Mouse (Mus musculus) heart, embryonic 12.5 days (tissue): Measurements from ENCODE around the gene Sytl5. TPM values are rescaled to one million over a fixed set of nuclear protein-coding genes. Genes with fewer than 3 reads are reported as not detected.

Experiments
- ATAC-seq: fragments of 200-750 bp; cut with Nextera tagmentation; 2 replicates; pipeline ENCODE4 v1.8.0; 2017; ENCODE audit warnings: moderate TSS enrichment, moderate library complexity; ENCODE audit not compliant: insufficient number of reproducible peaks, low FRiP score
- H3K27ac ChIP-seq: fragments of 300-500 bp; sonication (generic); 2 replicates; pipeline ENCODE4 v1.5.1; 2016; ENCODE audit warnings: mild to moderate bottlenecking, moderate library complexity; ENCODE audit not compliant: poor library complexity, severe bottlenecking
- H3K27me3 ChIP-seq: fragments of 300-500 bp; sonication (generic); replicated peaks from 2 replicates; pipeline ENCODE4 v1.6.1; 2016; ENCODE audit warnings: mild to moderate bottlenecking, moderate library complexity
- H3K36me3 ChIP-seq: fragments of 300-500 bp; sonication (generic); 2 replicates; pipeline ENCODE4 v1.6.1; 2016; ENCODE audit warnings: mild to moderate bottlenecking, moderate library complexity
- H3K4me1 ChIP-seq: fragments of 300-500 bp; sonication (generic); replicated peaks from 2 replicates; pipeline ENCODE4 v1.6.1; 2016; ENCODE audit warnings: mild to moderate bottlenecking
- H3K4me2 ChIP-seq: fragments of 300-500 bp; sonication (generic); 2 replicates; pipeline ENCODE4 v1.6.1; 2016; ENCODE audit warnings: mild to moderate bottlenecking, moderate library complexity
- H3K4me3 ChIP-seq: fragments of 300-500 bp; sonication (generic); 2 replicates; pipeline ENCODE4 v1.5.1; 2016; ENCODE audit warnings: mild to moderate bottlenecking
- H3K9ac ChIP-seq: fragments of 300-500 bp; sonication (generic); 2 replicates; pipeline ENCODE4 v1.6.1; 2016; ENCODE audit warnings: mild to moderate bottlenecking, moderate library complexity
- H3K9me3 ChIP-seq: fragments of 300-500 bp; sonication (generic); replicated peaks from 2 replicates; pipeline ENCODE4 v1.6.1; 2016; ENCODE audit warnings: mild to moderate bottlenecking, moderate library complexity
- polyA plus RNA-seq: library from polyadenylated mRNA; unstranded; fragments of >200 nt; fragmentation: Nextera tagmentation; extraction: Ambion mirVana; gene quantifications from 2 replicates; pipeline ENCODE4 v1.2.1, GENCODE M21; 2016

Sytl5 gene
- polyA plus RNA-seq, 1 experiment from 2014 or later: 0.47 TPM

DNA sequence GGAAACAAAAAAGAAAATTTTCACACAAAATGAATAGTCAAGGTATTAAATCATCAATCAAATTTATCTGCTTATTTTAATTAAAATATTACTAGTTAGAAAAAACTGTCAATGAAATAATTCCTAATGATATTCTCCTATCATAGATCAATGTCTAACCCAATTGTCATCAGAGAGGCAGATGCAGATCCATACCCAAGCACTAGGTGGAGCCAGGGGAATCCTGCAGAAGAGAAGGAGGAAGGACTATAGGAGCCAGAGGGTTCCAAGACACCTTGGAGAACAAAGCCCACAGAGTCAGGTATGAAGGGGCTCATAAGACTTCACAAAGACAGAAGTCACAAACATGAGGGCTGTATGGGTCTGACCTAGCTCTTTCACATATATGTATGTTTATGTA lies 149.2 kb downstream of the Sytl5 start:
- ATAC-seq: no peak
- Histone ChIP-seq H3K9ac (no peak overlapping the region), H3K9me3 (no peaks in the 10 kb centered on the region)

More for the DNA sequence above, 149.2 kb downstream of the Sytl5 start:
- H3K36me3 ChIP-seq: no peaks in the 10 kb centered on the region
- no peak overlapping the region for H3K4me2 ChIP-seq
- no peak overlapping the region for H3K4me3 ChIP-seq
- no peak overlapping the region for H3K27ac ChIP-seq
- no peaks in the 10 kb centered on the region for H3K4me1 ChIP-seq
- no peaks in the 10 kb centered on the region for H3K27me3 ChIP-seq

Other genes with a start within 250 kb of the Sytl5 start
- 61.1 and 63.2 TPM in 2 replicates for gene Dynlt3, start 222.6 kb upstream of the Sytl5 start, polyA plus RNA-seq
- gene Hypm, start 38.7 kb upstream of the Sytl5 start, polyA plus RNA-seq: not detected in 2 replicates
- gene H2al3, start 35.9 kb upstream of the Sytl5 start, polyA plus RNA-seq: not detected in 2 replicates
- gene Srpx, start 232.1 kb downstream of the Sytl5 start, polyA plus RNA-seq: 2.8 and 3.3 TPM in 2 replicates